Mouse (Mus musculus): ENCODE data around the gene Rgs3. TPM values are rescaled to one million over a fixed set of nuclear protein-coding genes. Genes with fewer than 3 reads are reported as not detected.

Rgs3 gene
- polyA plus RNA-seq, 1 experiment from 2014 or later, result 38.8 TPM

GRCm38 (mm10) chr4:62643401-62643800, 83.8 kb downstream of the Rgs3 start:
- Histone ChIP-seq H3K4me3 (ENCODE audit: low read depth, low read length) (no peak overlapping the region), H3K9ac (ENCODE audit: low read depth, low read length) (no peak overlapping the region), H3K36me3 (ENCODE audit: control insufficient read depth, insufficient read depth, low read length) (no peaks in the 10 kb centered on the region), H3K4me2 (ENCODE audit: low read depth, low read length) (no peak overlapping the region), H3K27ac (replicated peaks; ENCODE audit: low read depth, low read length) (no peak overlapping the region), H3K4me1 (ENCODE audit: control insufficient read depth, insufficient read depth, low read length) (peaks cover 12% of the 10 kb centered on the region), H3K27me3 (replicated peaks; ENCODE audit: control insufficient read depth, insufficient read depth, low read length) (no peaks in the 10 kb centered on the region), H3K9me3 (ENCODE audit: control insufficient read depth, low read length) (no peaks in the 10 kb centered on the region)
- 73% methylated on average over 8 of the region's 8 CpGs for whole genome bisulfite sequencing
- no peak for DNase-seq (ENCODE audit: low spot score)
- ATAC-seq (ENCODE audit: low read depth), result peak; percentile 35; the same call in 1 of the 2 replicates

- no peak overlapping the region for H3K27ac ChIP-seq (replicated peaks; ENCODE audit: low read depth, low read length)
- 67% methylated on average over 11 of the region's 11 CpGs for WGBS
- no peak for DNase-seq (ENCODE audit: low spot score)
Measured at GRCm38 (mm10) chr4:62644031-62644793, 84.6 kb downstream of the Rgs3 start.

GRCm38 (mm10) chr4:62646556-62647248, 87.1 kb downstream of the Rgs3 start:
- H3K27me3 ChIP-seq (replicated peaks; ENCODE audit: control insufficient read depth, insufficient read depth, low read length), result no peaks in the 10 kb centered on the region
- 66% methylated on average over 9 of the region's 9 CpGs for WGBS

More at GRCm38 (mm10) chr4:62644031-62644793, 84.6 kb downstream of the Rgs3 start:
- H3K4me1 ChIP-seq (ENCODE audit: control insufficient read depth, insufficient read depth, low read length), result peaks cover 12% of the 10 kb centered on the region
- no peak overlapping the region for H3K4me3 ChIP-seq (ENCODE audit: low read depth, low read length)
- no peak overlapping the region for H3K4me2 ChIP-seq (ENCODE audit: low read depth, low read length)
- no peak for ATAC-seq (ENCODE audit: low read depth)
- no peaks in the 10 kb centered on the region for H3K9me3 ChIP-seq (ENCODE audit: control insufficient read depth, low read length)
- no peak overlapping the region for H3K9ac ChIP-seq (ENCODE audit: low read depth, low read length)
- H3K27me3 ChIP-seq (replicated peaks; ENCODE audit: control insufficient read depth, insufficient read depth, low read length), result no peaks in the 10 kb centered on the region
- no peaks in the 10 kb centered on the region for H3K36me3 ChIP-seq (ENCODE audit: control insufficient read depth, insufficient read depth, low read length)

GRCm38 (mm10) chr4:62648848-62649247, 89.2 kb downstream of the Rgs3 start:
- Histone ChIP-seq H3K4me2 (ENCODE audit: low read depth, low read length) (no peak overlapping the region), H3K9ac (ENCODE audit: low read depth, low read length) (no peak overlapping the region), H3K36me3 (ENCODE audit: control insufficient read depth, insufficient read depth, low read length) (no peaks in the 10 kb centered on the region), H3K27me3 (replicated peaks; ENCODE audit: control insufficient read depth, insufficient read depth, low read length) (no peaks in the 10 kb centered on the region), H3K4me3 (ENCODE audit: low read depth, low read length) (no peak overlapping the region), H3K27ac (replicated peaks; ENCODE audit: low read depth, low read length) (no peak overlapping the region), H3K9me3 (ENCODE audit: control insufficient read depth, low read length) (no peaks in the 10 kb centered on the region), H3K4me1 (ENCODE audit: control insufficient read depth, insufficient read depth, low read length) (0 out of 2 replicates have a peak, but pooled peaks cover 5% of the 10 kb centered on the region)
- ATAC-seq (ENCODE audit: low read depth) (no peak), DNase-seq (ENCODE audit: low spot score) (no peak)
- WGBS, result 93% methylated on average over 3 of the region's 3 CpGs

More at GRCm38 (mm10) chr4:62646556-62647248, 87.1 kb downstream of the Rgs3 start:
- H3K36me3 ChIP-seq (ENCODE audit: control insufficient read depth, insufficient read depth, low read length), result no peaks in the 10 kb centered on the region
- H3K4me3 ChIP-seq (ENCODE audit: low read depth, low read length), result no peak overlapping the region
- no peaks in the 10 kb centered on the region for H3K9me3 ChIP-seq (ENCODE audit: control insufficient read depth, low read length)
- no peak overlapping the region for H3K9ac ChIP-seq (ENCODE audit: low read depth, low read length)
- no peak for DNase-seq (ENCODE audit: low spot score)
- ATAC-seq (ENCODE audit: low read depth), result no peak
- peaks cover under 1% of the 10 kb centered on the region; the same call in 1 of the 2 replicates for H3K4me1 ChIP-seq (ENCODE audit: control insufficient read depth, insufficient read depth, low read length)
- no peak overlapping the region for H3K4me2 ChIP-seq (ENCODE audit: low read depth, low read length)
- no peak overlapping the region for H3K27ac ChIP-seq (replicated peaks; ENCODE audit: low read depth, low read length)

GRCm38 (mm10) chr4:62649536-62650230, 90.0 kb downstream of the Rgs3 start:
- no peak overlapping the region for H3K27ac ChIP-seq (replicated peaks; ENCODE audit: low read depth, low read length)
- 66% methylated on average over 8 of the region's 8 CpGs for WGBS
- ATAC-seq (ENCODE audit: low read depth), result no peak

GRCm38 (mm10) chr4:62651179-62651760, 91.6 kb downstream of the Rgs3 start:
- Histone ChIP-seq H3K27me3 (replicated peaks; ENCODE audit: control insufficient read depth, insufficient read depth, low read length) (no peaks in the 10 kb centered on the region), H3K9ac (ENCODE audit: low read depth, low read length) (no peak overlapping the region), H3K4me3 (ENCODE audit: low read depth, low read length) (no peak overlapping the region), H3K36me3 (ENCODE audit: control insufficient read depth, insufficient read depth, low read length) (no peaks in the 10 kb centered on the region), H3K4me1 (ENCODE audit: control insufficient read depth, insufficient read depth, low read length) (0 out of 2 replicates have a peak, but pooled peaks cover 5% of the 10 kb centered on the region), H3K4me2 (ENCODE audit: low read depth, low read length) (no peak overlapping the region), H3K9me3 (ENCODE audit: control insufficient read depth, low read length) (no peaks in the 10 kb centered on the region), H3K27ac (replicated peaks; ENCODE audit: low read depth, low read length) (no peak overlapping the region)
- WGBS, result 36% methylated on average over 7 of the region's 7 CpGs
- DNase-seq (ENCODE audit: low spot score) (no peak), ATAC-seq (ENCODE audit: low read depth) (no peak)

More at GRCm38 (mm10) chr4:62649536-62650230, 90.0 kb downstream of the Rgs3 start:
- Histone ChIP-seq H3K9ac (ENCODE audit: low read depth, low read length) (no peak overlapping the region), H3K4me1 (ENCODE audit: control insufficient read depth, insufficient read depth, low read length) (0 out of 2 replicates have a peak, but pooled peaks cover 5% of the 10 kb centered on the region), H3K4me2 (ENCODE audit: low read depth, low read length) (no peak overlapping the region), H3K9me3 (ENCODE audit: control insufficient read depth, low read length) (no peaks in the 10 kb centered on the region), H3K27me3 (replicated peaks; ENCODE audit: control insufficient read depth, insufficient read depth, low read length) (no peaks in the 10 kb centered on the region), H3K4me3 (ENCODE audit: low read depth, low read length) (no peak overlapping the region), H3K36me3 (ENCODE audit: control insufficient read depth, insufficient read depth, low read length) (no peaks in the 10 kb centered on the region)
- no peak for DNase-seq (ENCODE audit: low spot score)

GRCm38 (mm10) chr4:62652215-62652614, 92.6 kb downstream of the Rgs3 start:
- DNase-seq (ENCODE audit: low spot score) (no peak), ATAC-seq (ENCODE audit: low read depth) (no peak)
- H3K36me3 ChIP-seq (ENCODE audit: control insufficient read depth, insufficient read depth, low read length), result no peaks in the 10 kb centered on the region
- no peaks in the 10 kb centered on the region for H3K27me3 ChIP-seq (replicated peaks; ENCODE audit: control insufficient read depth, insufficient read depth, low read length)
- H3K9ac ChIP-seq (ENCODE audit: low read depth, low read length), result no peak overlapping the region
- H3K9me3 ChIP-seq (ENCODE audit: control insufficient read depth, low read length), result no peaks in the 10 kb centered on the region
- 56% methylated on average over 4 of the region's 4 CpGs for WGBS
- 0 out of 2 replicates have a peak, but pooled peaks cover 5% of the 10 kb centered on the region for H3K4me1 ChIP-seq (ENCODE audit: control insufficient read depth, insufficient read depth, low read length)
- H3K27ac ChIP-seq (replicated peaks; ENCODE audit: low read depth, low read length), result no peak overlapping the region
- no peak overlapping the region for H3K4me3 ChIP-seq (ENCODE audit: low read depth, low read length)
- H3K4me2 ChIP-seq (ENCODE audit: low read depth, low read length), result no peak overlapping the region

Measured in embryonic facial prominence, embryonic 14.5 days (tissue).